Mouse (Mus musculus) lung, adult 18-20 months (tissue): ENCODE data around the gene Gpx8.
A peak's percentile ranks its signal among the peaks of the same experiment; 100 is the strongest.

Experiments
- DNase-seq, 2 experiments: peaks; one replicate each; pipeline ENCODE4 v3.0.0; 2022; ENCODE audit warnings: mixed read lengths in 2 of 2

Gpx8 gene

DNA sequence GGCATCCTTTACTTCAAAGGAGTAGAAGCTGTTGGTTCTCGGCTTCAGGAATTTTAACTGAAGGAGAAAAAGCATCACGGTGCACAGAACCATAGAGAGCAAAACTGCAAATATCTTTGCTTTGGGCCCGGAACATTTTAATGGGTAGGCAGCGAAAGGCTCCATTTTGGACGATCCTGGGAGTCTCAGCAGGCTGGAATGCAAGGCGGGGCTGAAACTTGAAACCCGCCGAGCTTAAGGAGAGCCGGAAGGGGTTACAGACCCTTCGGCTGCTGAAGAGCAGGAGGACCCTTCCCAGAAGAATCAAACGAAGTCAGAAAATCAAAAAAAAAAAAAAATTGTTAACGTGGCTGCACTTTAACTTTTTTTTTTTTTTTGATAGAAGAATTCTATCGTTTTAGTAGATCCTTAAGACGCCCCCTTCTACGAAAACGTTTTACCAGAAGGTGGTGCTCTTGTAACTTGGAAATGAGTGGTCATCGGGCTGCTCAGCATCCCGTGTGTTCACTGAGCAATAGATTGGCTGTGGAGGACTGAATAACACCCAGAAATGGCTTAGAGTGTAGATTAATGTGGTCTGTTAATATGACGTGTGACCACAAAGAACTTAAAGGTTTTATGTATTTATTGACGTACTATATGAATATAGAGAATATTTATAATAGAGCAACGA is at the start of gene Gpx8:
Gpx8 (minus strand) TSS at position 200 of the 673 bp plus-strand sequence.
- peak; percentile 50 to 69 for DNase-seq

- no peak for DNase-seq
These were observed 48.4 kb upstream of the Gpx8 start for GRCm38 (mm10) chr13:113094618-113095017.

- DNase-seq: no peak
These were observed 44.3 kb upstream of the Gpx8 start for GRCm38 (mm10) chr13:113090489-113090888.

DNA sequence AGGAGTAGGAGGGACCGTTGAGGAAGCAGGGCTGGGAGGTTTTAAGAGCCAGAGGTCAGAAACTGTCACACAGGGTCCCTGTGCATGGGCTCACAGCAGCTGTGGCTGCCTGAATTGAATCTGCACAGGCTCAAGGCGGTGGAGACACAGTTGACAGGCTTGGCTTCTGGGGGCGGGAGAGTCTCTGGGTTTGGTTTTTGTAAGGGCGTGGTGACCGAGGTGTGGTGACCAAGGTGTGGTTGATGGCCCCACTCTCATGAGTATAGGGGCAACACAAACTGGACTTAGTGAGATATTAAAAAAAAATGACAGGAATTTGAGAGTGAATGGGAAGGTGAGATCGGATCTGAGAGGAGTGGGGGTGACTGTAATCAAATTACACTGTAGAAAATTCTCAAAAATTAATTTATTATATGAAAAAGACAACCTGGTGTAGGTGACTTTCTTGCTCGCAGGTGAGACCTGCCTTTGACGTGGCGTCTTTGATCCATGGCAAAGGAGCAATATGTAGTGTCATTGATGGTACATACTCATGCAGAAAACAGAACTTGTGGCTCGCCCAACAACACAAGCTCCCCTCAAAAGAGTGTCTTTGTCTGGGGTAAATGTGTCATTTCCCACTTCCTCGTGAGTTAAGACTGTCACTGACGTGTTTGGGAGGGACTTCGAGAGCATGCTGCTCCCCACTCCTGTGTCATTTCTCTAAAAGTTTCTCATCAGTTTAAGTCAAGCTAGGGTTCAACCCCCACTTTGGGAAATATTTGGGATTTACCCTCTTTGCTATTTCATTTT is 41.2 kb upstream of the Gpx8 start:
- no peak for DNase-seq

GRCm38 (mm10) chr13:113084732-113085131 is 38.5 kb upstream of the Gpx8 start:
- no peak for DNase-seq

DNA sequence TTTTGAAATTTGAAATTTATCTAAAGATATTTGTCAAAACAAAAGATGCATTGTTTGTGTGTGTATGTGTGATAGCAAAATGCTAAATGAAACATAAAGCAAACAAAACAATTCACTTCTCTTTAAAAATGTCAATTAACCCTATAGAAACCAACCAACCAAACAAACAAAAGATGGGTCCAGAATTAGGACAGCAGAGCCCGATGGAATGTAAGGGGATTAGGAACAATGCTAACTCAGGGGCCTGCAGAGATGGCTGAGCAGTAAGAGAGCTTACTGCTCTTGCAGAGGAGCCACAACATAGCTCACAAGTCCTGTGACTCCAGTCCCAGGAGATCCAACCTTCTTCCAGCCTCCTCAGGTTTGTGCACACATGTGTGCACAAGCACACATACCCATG is 35.9 kb upstream of the Gpx8 start:
- DNase-seq: no peak

GRCm38 (mm10) chr13:113079021-113079420 is 32.8 kb upstream of the Gpx8 start:
- DNase-seq: no peak

GRCm38 (mm10) chr13:113064542-113064941 is 18.3 kb upstream of the Gpx8 start:
- no peak for DNase-seq

DNA sequence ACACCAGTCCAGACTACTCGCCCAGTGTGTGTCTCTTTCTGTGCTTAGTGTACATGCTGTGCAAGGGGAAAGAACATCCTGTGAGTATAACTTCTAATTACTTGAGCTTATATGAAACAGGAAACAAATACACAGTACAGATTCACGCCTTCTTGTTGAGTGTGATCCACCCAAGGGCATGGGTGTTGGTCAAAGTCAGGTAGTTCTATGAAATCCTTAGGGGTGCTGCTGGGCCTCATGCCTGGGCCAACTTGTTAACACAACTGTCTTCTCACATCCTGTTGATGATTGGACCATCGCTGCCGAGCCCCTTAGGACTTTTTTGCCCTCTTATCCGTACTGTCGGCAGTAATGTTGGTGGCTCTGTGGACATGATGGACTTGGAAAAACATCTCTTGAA is 15.5 kb upstream of the Gpx8 start:
- DNase-seq: no peak

GRCm38 (mm10) chr13:113055826-113056225 is 9.6 kb upstream of the Gpx8 start:
- DNase-seq: no peak

DNA sequence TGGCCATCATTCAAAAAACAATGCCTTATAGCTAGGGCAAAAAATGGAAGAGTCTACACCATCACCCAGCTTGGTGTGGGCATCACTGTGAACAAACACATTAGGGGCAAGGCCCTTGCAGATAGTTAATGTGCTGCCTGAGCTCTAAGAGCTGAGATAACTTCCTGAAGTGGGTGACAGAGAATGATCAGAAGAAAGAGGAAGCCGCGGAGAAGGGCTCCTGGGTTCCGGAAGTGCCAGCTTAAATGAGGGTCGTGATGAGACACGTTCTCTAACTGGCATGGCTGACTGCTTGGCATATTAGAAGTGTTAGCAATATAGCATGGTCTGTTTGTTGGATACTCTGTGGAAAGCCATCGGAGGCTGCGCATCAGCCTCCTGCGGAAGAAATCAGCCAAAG is 8.0 kb upstream of the Gpx8 start:
- no peak for DNase-seq

DNA sequence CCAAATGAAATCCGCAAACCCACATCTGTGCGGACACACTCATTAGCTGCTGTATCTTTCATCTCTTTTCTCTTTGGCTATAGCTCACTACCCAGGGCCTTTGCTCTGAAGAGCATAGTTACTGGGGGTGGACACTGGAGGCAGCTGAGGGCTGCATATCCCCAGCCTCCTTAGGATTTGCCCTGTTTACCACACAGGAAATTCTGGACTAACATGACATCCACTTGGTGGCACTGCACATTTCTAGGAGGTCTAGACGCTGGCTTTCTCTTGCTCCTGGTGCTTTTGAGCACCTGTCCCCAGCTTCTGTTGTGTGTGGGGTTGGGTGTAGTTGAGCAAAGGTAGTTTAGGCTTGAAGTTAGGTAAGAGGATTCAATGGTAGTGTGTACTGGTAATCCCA is 1.4 kb upstream of the Gpx8 start:
- DNase-seq: no peak

GRCm38 (mm10) chr13:113047018-113047417 is 808 bp upstream of the Gpx8 start:
- no peak for DNase-seq

- no peak for DNase-seq
These were observed 626 bp downstream of the Gpx8 start for GRCm38 (mm10) chr13:113045458-113046110.

DNA sequence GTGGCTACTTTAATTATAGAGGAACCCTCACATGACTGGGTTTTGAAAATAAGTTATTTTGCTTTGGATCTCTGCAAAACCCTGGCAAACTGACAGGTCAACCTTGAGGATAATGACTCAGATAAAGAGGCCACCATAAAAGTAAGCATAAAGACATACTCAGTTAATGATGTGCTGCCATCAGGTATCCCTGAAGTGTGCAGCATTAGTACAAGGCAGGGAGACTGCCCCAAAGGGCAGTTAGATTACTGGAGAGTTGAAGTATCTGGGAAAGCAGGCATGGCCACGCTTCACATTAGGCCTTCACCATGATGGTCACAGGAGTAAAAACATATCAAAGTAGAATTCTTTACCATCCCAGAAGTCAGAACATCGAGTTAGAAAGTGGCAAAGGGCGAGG is 1.3 kb downstream of the Gpx8 start:
- DNase-seq: no peak

DNA sequence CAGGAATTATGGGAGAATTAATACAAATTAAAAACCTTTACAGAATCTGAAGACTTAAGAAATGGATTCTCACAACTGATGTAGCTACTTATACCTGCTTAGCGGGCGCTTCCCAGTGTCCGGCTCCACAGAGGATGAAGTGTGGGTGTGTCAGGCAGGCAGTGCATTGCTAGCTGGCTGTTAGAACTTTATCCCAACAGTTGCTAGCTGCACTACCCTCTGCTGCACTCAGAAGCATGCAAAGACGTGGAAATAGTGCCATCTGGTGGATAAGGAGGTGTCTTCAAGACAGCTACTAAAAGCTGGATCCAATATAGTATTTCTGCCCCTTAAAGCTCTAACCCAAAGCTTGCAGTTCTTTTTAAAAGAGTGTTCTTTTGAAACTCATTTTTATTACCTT is 10.4 kb downstream of the Gpx8 start:
- DNase-seq: peak; percentile 67 to 84

- peak; percentile 68 to 72 for DNase-seq
These were observed 11.2 kb downstream of the Gpx8 start, which contains the start of gene Cdc20b for GRCm38 (mm10) chr13:113034950-113035421. Cdc20b (plus strand) TSS chr13:113035111.

- DNase-seq: no peak
These were observed 11.8 kb downstream of the Gpx8 start for GRCm38 (mm10) chr13:113034271-113034886.

- no peak for DNase-seq
These were observed 13.4 kb downstream of the Gpx8 start for GRCm38 (mm10) chr13:113032831-113033230.

GRCm38 (mm10) chr13:113031792-113032571 is 14.2 kb downstream of the Gpx8 start:
- DNase-seq: peak; percentile 13 to 35

DNA sequence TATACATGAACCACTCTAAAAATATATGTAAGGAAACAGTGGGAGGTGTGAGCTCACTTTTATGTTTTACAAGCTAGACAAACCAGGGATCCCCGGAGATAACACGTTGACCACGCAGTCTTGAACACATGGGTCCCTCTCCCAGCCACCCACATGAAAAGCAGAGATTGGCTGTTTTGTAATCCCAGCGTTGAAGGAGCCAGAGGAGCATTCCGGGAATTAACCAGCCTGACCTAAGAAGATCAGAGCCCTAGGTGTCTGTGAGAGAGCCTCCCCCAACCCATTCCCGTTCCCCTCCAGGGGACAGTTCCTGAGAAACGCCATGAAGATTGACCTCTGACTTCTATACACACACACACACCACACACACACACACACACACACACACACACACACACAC is 14.9 kb downstream of the Gpx8 start:
- DNase-seq: no peak
